In genomic region chr5:58436432-58436831, GRCm38 (mm10) we compare ENCODE assay signal across 24 mouse cellular contexts.
"Had no signal": no experiment of that assay in that cellular context is flagged by ENCODE, and none has a peak within 500 bp of the region (broad histone marks: within the 10 kb centered on the region; RNA-seq: fewer than 3 reads in every experiment).

No protein-coding gene starts in this region.

- H3K27ac ChIP-seq: kidney, postnatal 0 days; layer of hippocampus, adult 2 months; limb, embryonic 10.5 days; limb, embryonic 13.5 days; liver, embryonic 12.5 days; liver, embryonic 15.5 days; lung, embryonic 15.5 days; neural tube, embryonic 12.5 days; stomach, postnatal 0 days had no signal

- DNase-seq: kidney, adult 2 months; kidney, postnatal 25 days; layer of hippocampus, adult 9-11 months; liver; lung, adult 18-20 months; lung, postnatal 10 days; lung, postnatal 36 days; right cerebral cortex, adult 18-20 months; right cerebral cortex, postnatal 14 days; right cerebral cortex, postnatal 4 days; thymus, adult 2 months; thymus, postnatal 14 days; thymus, postnatal 4 days had no signal

- H3K27me3 ChIP-seq: limb, embryonic 13.5 days; liver, embryonic 12.5 days; liver, embryonic 15.5 days; lung, embryonic 15.5 days; megakaryocyte, embryonic 14.5 days; neural tube, embryonic 12.5 days had no signal

- H3K9me3 ChIP-seq: limb, embryonic 10.5 days; limb, embryonic 13.5 days; liver, embryonic 12.5 days; liver, embryonic 15.5 days; lung, embryonic 15.5 days; megakaryocyte, embryonic 14.5 days; neural tube, embryonic 12.5 days had no signal

- H3K4me2 ChIP-seq: limb, embryonic 13.5 days; liver, embryonic 12.5 days; liver, embryonic 15.5 days; lung, embryonic 15.5 days; neural tube, embryonic 12.5 days had no signal

- H3K36me3 ChIP-seq: limb, embryonic 10.5 days; limb, embryonic 13.5 days; liver, embryonic 12.5 days; liver, embryonic 15.5 days; lung, embryonic 15.5 days; neural tube, embryonic 12.5 days had no signal

- H3K4me3 ChIP-seq: layer of hippocampus, adult 2 months; limb, embryonic 10.5 days; limb, embryonic 13.5 days; liver, embryonic 12.5 days; liver, embryonic 15.5 days; lung, embryonic 15.5 days; megakaryocyte, embryonic 14.5 days; neural tube, embryonic 12.5 days had no signal

- H3K9ac ChIP-seq: limb, embryonic 13.5 days; liver, embryonic 12.5 days; liver, embryonic 15.5 days; lung, embryonic 15.5 days; neural tube, embryonic 12.5 days had no signal

- ATAC-seq: intestine, postnatal 0 days; liver, embryonic 12.5 days had no signal

- H3K4me1 ChIP-seq: limb, embryonic 10.5 days; limb, embryonic 13.5 days; liver, embryonic 12.5 days; liver, embryonic 15.5 days; lung, embryonic 15.5 days; megakaryocyte, embryonic 14.5 days; neural tube, embryonic 12.5 days had no signal
